Mouse (Mus musculus): ENCODE measurements around the gene Acod1. TPM values are rescaled to one million over a fixed set of nuclear protein-coding genes. Genes with fewer than 3 reads are reported as not detected.

Gene Acod1
- polyA plus RNA-seq, 1 experiment from 2014 or later, result not detected

Other genes starting within 250 kb of the Acod1 start
- gene Kctd12, start 64.3 kb upstream of the Acod1 start, polyA plus RNA-seq (2015; fragmentation: Nextera tagmentation; extraction: Ambion mirVana), result 8.9 and 9.5 TPM in 2 replicates
- 27.2 and 28.3 TPM in 2 replicates for gene Cln5, start 23.2 kb downstream of the Acod1 start, polyA plus RNA-seq (2015; fragmentation: Nextera tagmentation; extraction: Ambion mirVana)
- 19.0 and 19.4 TPM in 2 replicates for gene Fbxl3, start 52.6 kb downstream of the Acod1 start, polyA plus RNA-seq (2015; fragmentation: Nextera tagmentation; extraction: Ambion mirVana)

All from intestine, embryonic 16.5 days (tissue).